Mouse (Mus musculus) forebrain, postnatal 0 days (tissue): ENCODE data around the gene Lancl2. TPM values are rescaled to one million over a fixed set of nuclear protein-coding genes. Genes with fewer than 3 reads are reported as not detected.

ENCODE experiments used
- ATAC-seq: fragments of 200-750 bp; cut with Nextera tagmentation; 2 replicates; pipeline ENCODE4 v1.8.0; 2017; ENCODE audit warnings: mild to moderate bottlenecking, moderate library complexity
- DNase-seq: peaks from one replicate; pipeline ENCODE4 v3.0.0-alpha.2; 2015
- H3K27ac ChIP-seq: fragments of 300-500 bp; sonication (generic); 2 replicates; pipeline ENCODE4 v1.5.1; 2014; ENCODE audit warnings: low read depth, mild to moderate bottlenecking, antibody characterized with exemption, low read length, moderate library complexity, mixed read lengths
- H3K27me3 ChIP-seq: fragments of 300-500 bp; sonication (generic); 2 replicates; pipeline ENCODE4 v1.6.1; 2014; ENCODE audit warnings: mild to moderate bottlenecking, low read length, mixed read lengths; ENCODE audit not compliant: insufficient read depth
- H3K36me3 ChIP-seq: fragments of 300-500 bp; sonication (generic); 2 replicates; pipeline ENCODE4 v1.6.1; 2014; ENCODE audit warnings: mild to moderate bottlenecking, moderate library complexity; ENCODE audit not compliant: insufficient read depth
- H3K4me1 ChIP-seq: fragments of 300-500 bp; sonication (generic); 2 replicates; pipeline ENCODE4 v1.6.1; 2014; ENCODE audit warnings: antibody characterized with exemption; ENCODE audit not compliant: insufficient read depth
- H3K4me2 ChIP-seq: fragments of 300-500 bp; sonication (generic); 2 replicates; pipeline ENCODE4 v1.6.1; 2014; ENCODE audit warnings: low read depth, mild to moderate bottlenecking, moderate library complexity
- H3K4me3 ChIP-seq: fragments of 300-500 bp; sonication (generic); 2 replicates; pipeline ENCODE4 v1.5.1; 2014; ENCODE audit warnings: low read depth, low read length, mixed read lengths
- H3K9ac ChIP-seq: fragments of 300-500 bp; sonication (generic); 2 replicates; pipeline ENCODE4 v1.6.1; 2014; ENCODE audit warnings: mild to moderate bottlenecking
- H3K9me3 ChIP-seq: fragments of 300-500 bp; sonication (generic); 2 replicates; pipeline ENCODE4 v1.6.1; 2016; ENCODE audit warnings: low read length
- CTCF ChIP-seq: sonication (generic); IDR thresholded peaks from 2 replicates; pipeline ENCODE4 v1.5.1; 2016; ENCODE audit warnings: antibody characterized with exemption, control low read depth, low read depth
- WGBS: fragments of 180-500 bp; shearing (Covaris S2); extraction: QIAGEN DNeasy Blood & Tissue Kit; methylation state at CpG from one replicate; pipeline ENCODE4 v1.1.7; 2014; 5-methylcytosine and 5-hydroxymethylcytosine counted together
- polyA plus RNA-seq: library from polyadenylated mRNA; unstranded; fragments of >200 nt; fragmentation: Nextera tagmentation; extraction: Ambion mirVana; gene quantifications from 2 replicates; pipeline ENCODE4 v1.2.1, GENCODE M21; 2015
- total RNA-seq: library from RNA; depleted of rRNA; stranded (reverse); fragments of >200 nt; gene quantifications from 2 replicates; pipeline ENCODE4 v1.2.3, GENCODE M21; 2014; rRNA removed

Gene Lancl2
- total and polyA plus RNA-seq, 2 experiments from 2014 or later, result 102 to 146 TPM

DNA sequence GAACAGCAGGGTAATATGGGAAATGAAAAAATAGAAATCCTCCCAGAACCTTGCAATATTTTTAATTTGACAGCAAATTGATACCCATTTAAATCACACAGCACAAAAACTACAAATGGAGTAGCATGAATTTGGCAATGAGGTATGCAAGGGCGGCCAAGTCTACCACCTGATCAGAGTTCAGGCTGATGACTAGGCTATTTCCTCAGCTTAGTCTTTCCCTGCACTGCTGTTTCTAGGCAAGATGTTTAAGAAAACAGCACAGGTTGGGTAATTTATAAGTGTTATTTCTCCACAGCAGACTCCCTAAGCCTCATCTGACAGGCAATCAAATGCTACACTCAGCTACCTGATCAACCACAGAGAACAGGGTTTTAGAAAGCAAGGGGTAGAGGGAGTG, 81.9 kb downstream of the Lancl2 start:
- no peak for TF ChIP-seq CTCF
- 93% methylated on average over 1 of the region's 1 CpGs for WGBS
- Histone ChIP-seq H3K4me1 (no peaks in the 10 kb centered on the region), H3K4me2 (no peak overlapping the region), H3K27ac (no peak overlapping the region), H3K9ac (no peak overlapping the region), H3K27me3 (no peaks in the 10 kb centered on the region), H3K36me3 (peaks cover 3% of the 10 kb centered on the region; the same call in 1 of the 2 replicates), H3K9me3 (no peaks in the 10 kb centered on the region), H3K4me3 (no peak overlapping the region)
- DNase-seq (no peak), ATAC-seq (no peak)

GRCm38 (mm10) chr6:57787376-57787775, 85.0 kb downstream of the Lancl2 start:
- WGBS, result 98% methylated on average over 6 of the region's 6 CpGs
- H3K9me3 ChIP-seq, result no peaks in the 10 kb centered on the region
- no peaks in the 10 kb centered on the region for H3K27me3 ChIP-seq
- no peak for TF ChIP-seq CTCF
- no peak overlapping the region for H3K4me3 ChIP-seq
- no peak overlapping the region for H3K27ac ChIP-seq
- no peak overlapping the region for H3K9ac ChIP-seq
- H3K4me1 ChIP-seq, result no peaks in the 10 kb centered on the region
- peaks cover 3% of the 10 kb centered on the region; the same call in 1 of the 2 replicates for H3K36me3 ChIP-seq
- no peak for DNase-seq
- no peak for ATAC-seq
- H3K4me2 ChIP-seq, result no peak overlapping the region

Other genes starting within 250 kb of the Lancl2 start
- gene Ppm1k, start 167.1 kb upstream of the Lancl2 start, total RNA-seq, result 13.6 and 15.8 TPM in 2 replicates
- gene Ppm1k, start 167.1 kb upstream of the Lancl2 start, polyA plus RNA-seq, result 3.3 and 5.7 TPM in 2 replicates
- 1.8 and 2.2 TPM in 2 replicates for gene Herc6, start 121.5 kb upstream of the Lancl2 start, total RNA-seq
- gene Herc6, start 121.5 kb upstream of the Lancl2 start, polyA plus RNA-seq, result 0.73 and 1.1 TPM in 2 replicates
- gene Pyurf, start 10.5 kb upstream of the Lancl2 start, total RNA-seq, result 9.7 and 11.8 TPM in 2 replicates
- gene Pyurf, start 10.5 kb upstream of the Lancl2 start, polyA plus RNA-seq, result 9.0 and 9.6 TPM in 2 replicates
- gene Vopp1, start 122.6 kb downstream of the Lancl2 start, total RNA-seq, result 270 and 331 TPM in 2 replicates
- 166 and 169 TPM in 2 replicates for gene Vopp1, start 122.6 kb downstream of the Lancl2 start, polyA plus RNA-seq
- not detected in 2 replicates for gene Vmn1r21, start 147.8 kb downstream of the Lancl2 start, total RNA-seq
- gene Vmn1r21, start 147.8 kb downstream of the Lancl2 start, polyA plus RNA-seq, result not detected in 2 replicates
- not detected in 2 replicates for gene Vmn1r22, start 205.5 kb downstream of the Lancl2 start, total RNA-seq
- not detected in 2 replicates for gene Vmn1r22, start 205.5 kb downstream of the Lancl2 start, polyA plus RNA-seq
- gene Vmn1r23, start 224.3 kb downstream of the Lancl2 start, total RNA-seq, result not detected in 2 replicates
- gene Vmn1r23, start 224.3 kb downstream of the Lancl2 start, polyA plus RNA-seq, result not detected in 2 replicates